Mouse (Mus musculus): Measurements from ENCODE around the gene Tmem262. TPM values are rescaled to one million over a fixed set of nuclear protein-coding genes. Genes with fewer than 3 reads are reported as not detected.

Gene Tmem262
- polyA plus RNA-seq, 1 experiment = 0.21 TPM

DNA sequence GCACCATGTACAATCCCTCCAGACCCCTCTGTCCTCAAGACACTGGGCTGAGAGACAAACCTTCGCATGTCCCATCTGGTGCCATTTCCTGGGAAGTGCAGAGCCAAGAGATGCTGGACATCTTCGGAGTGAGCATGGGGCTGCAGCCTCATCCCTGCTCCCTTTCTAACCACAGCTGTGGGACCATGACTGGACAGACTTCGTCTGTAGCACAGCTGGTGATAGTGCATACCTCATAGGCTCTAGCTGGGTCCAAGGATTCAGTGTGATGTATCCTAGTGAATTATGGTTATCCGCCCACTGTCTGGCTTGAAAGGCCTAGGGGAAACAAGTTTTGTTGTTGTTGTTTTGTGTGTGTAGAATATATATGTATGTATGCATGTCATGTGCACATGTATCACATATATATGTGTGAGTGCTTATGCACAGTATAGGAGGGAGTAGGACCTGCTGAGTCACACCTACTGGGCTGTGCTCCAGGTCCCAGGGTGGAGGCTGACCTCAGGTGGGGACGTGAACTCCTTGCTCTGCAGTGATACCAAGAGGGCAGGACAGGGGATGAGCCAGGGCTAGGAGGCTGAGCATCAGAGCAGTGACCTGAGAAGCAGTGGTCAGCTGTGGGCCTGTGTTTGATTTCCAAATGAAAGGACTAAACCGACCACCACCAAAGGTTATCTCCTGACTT, 22.5 kb downstream of the Tmem262 start:
- no peak for DNase-seq (ENCODE audit: low spot score)

DNA sequence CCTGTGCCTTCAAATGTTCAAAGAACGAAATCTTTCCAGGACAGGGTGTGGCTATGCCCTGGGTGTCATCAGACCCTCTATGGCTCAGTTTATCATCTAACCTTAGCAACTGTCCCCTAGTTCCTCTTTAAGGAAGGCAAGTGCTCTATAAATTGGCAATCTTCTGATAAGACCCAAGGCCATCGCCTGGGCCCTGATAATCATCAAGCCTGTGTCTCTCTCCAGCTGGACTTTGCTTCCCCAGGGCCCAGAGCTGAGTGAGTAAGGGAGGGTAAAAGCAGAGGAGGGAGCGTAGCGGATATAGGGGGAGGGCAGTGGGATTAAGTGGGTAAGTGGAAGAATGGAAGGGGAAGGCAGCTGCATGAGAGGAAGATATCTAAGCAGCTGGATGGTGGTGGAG, 24.6 kb downstream of the Tmem262 start:
- no peak for DNase-seq (ENCODE audit: low spot score)

DNA sequence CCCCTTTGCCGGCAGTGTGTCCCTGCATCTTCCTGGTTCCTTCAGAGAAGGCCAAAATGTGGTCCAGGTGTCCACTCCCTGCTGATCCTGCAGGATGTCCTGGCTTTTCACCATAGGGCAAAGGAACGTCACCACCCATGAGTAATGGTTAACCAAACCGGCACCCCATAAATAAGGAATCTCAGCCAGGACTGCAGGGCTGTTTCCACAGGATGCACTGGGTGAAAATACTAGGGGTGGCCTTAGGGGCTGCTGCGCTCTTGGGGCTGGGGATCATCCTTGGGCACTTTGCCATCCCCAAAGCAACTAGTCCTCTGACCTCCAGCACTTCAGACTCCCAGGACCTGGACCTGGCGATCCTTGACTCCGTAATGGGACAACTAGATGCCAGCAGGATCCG, 25.8 kb downstream of the Tmem262 start, which contains the start of gene Naaladl1:
Gene Naaladl1 (plus strand): TSS at position 197 of the 400 bp plus-strand sequence.
- DNase-seq (ENCODE audit: low spot score) = no peak

DNA sequence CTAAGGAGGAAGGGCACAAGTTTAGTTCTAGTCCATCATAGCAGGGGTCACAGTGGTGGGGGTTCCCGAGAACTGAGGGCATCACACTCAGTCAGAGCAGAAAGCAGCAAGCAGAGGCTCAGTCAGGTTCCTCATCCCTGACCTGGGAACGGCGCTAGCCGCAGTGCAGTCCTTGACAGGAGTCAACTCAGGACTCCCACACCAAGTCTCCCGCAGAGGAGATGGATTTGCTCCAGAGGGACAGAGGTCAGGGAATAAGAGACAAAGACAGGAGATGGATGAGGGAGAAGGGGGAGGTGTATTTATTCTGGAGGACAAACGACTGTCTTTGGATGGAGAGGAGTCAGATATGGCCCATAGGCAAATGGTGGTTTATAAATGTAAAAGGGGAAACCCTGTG, 33.3 kb downstream of the Tmem262 start:
- DNase-seq (ENCODE audit: low spot score) = no peak

DNA sequence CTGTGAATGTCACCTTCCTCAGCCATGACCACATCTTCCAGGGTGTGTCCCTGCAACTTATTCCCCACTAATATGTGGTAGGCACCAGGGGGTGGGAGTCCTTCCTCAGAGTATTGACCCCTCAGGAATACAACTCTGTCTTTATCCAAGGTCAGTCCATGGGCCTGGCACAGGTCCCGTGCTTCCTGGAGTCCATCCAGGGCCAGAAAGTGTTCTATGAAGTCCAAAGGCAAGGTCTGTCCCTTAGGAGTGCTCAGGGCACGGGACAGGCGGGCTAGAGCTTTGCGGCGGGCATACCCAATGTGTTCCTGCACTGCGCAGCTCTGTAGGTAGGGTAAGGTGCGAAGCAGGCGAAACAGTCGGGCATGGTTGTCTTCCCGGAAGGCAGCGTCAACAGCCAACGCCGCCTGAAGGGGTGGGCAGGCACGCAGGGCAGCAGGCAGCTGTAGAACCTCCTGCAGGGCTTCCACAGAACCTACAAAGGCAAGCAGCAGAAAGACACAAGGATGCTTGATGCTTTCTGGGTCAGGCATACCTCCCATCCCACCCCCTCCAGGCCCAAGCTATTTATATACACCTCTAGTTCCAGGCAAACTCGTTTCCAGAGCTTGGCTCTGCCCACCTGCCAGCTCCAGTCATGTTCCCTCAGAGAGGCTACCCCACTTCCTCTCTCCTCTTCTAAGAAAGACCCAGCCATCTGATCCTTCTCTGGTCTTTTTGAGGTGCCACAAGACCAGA, 36.4 kb downstream of the Tmem262 start:
- no peak for DNase-seq (ENCODE audit: low spot score)

DNA sequence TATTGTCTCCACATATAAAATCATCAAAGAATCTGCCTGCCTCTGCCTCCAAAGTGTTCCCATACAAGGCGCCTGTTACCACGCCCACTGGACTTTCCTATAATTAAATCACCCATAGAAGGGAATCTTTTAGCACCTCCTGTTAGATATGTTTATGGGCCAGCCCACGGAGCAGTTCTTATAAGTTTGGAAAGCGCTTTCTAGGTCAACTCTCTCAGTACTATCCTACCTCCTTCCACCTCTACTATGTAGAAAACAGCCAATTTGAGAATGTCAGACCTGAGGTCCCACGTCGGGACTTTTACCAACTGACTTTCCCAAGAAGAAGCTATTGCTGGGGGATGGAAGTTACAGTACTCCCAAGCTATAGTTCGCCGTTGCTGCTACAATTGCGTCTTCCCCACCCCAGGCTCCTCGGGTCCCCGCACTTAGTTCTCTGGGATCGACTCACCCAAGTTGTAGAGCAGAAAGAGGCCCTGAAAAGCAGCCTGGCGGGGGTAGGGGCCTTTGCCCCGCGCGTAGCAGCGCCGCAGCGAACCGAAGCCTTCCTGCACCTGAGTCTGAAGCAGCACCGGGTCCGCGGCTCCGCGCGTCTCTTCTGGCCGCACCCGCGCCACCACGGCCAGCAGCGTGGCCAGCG, 37.6 kb downstream of the Tmem262 start:
- DNase-seq (ENCODE audit: low spot score) = peak; percentile 61

DNA sequence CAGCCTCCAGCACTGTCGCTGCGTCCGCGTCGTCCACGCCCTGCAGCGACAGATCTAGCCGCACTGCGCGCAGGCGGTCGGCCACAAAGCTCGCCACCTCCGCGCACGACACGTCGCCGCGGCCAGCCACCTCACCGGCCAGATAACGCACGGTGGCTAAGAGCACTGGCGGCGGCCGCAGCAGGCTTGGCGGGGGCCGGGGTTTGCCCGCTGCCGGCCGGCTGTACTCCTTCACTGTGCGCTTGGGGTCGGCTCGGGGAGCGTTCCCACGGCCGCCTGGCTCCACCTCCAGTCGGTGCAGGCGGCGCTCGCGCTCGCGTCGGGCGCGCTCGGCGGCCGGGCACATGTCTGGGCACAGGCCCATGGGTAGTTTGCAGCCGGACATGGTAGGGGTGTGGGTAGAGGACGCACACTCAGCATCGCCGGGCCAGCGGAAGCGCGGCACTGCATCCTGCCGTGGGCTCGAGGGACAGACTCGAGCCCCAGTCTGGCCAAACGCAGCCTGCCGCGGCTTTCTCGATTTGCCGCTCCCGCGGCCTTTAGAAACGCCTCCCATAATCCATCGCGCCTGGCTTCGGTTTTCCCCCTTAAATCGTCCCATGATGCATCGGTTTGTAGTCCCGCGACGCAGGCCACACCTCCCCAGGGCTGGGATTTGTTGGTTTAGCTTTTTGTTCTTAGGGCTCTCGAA, 38.3 kb downstream of the Tmem262 start, which contains the start of gene Sac3d1:
Gene Sac3d1 (minus strand): TSS at position 665 of the 691 bp plus-strand sequence.
- peak; percentile 70 for DNase-seq (ENCODE audit: low spot score)

DNA sequence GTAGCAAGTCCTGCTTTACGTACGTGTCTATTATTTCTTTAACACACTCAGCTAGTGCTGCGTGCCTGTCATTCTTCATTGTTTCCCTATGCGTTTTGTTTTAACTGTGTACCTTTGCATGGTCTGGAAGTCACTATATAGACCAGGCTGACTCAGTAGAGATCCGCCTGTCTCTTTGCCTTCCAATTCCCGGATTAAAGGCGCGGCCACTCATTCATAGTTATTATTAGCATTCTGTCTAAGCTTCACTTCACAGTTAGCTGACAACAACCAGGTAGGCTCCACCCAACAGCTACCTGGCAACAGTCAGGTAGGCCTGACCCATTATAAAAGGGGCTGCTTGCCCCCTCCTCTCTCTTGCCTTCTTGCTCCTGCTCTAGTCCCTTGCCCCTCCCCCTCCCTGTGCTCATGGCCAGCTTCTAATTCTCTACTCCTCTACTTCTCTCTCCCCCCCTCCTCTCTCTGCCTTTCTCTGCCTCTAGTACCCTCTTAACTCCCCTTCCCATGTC, 38.9 kb downstream of the Tmem262 start:
- DNase-seq (ENCODE audit: low spot score) = no peak

DNA sequence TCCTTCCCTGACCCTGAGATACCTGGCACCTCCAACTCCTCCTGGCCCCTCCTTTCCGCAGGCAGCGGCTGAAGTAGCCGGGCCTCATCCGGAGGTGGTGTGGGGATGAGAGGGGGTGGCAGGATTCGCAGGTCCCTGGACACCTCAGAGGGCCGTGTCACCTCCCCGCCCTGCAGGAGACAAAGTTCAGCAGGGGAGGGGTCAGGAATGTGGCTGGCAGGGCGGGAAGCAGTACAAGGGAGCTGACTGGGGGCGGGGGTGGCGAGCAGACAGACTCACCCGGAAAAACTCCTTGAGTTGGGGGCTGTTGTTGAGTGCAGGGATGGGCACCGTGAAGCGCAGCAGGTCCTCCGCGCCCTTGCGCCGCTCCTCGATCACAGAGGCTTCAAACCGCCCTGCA, 41.9 kb downstream of the Tmem262 start:
- DNase-seq (ENCODE audit: low spot score) = no peak

GRCm38 (mm10) chr19:6123330-6123729, 43.5 kb downstream of the Tmem262 start:
- no peak for DNase-seq (ENCODE audit: low spot score)

DNA sequence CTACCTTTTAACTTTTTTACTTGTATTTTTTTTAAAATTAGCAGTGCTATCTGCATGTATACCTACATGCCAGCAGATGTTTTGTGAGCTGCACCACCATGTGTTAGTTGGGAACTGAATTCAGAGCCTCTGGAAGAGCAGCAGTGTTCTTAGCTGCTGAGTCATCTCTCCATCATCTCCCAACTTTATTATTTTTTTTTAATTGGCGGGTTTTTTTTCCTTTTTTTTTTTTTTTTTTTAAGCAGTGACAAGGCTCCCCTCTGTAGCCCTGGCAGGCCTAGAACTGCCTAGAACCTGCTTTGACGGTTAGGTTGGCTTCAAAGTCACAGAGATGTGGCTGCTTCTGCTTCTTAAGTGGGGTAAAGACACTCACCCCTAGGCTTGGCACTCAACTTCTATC, 45.1 kb downstream of the Tmem262 start:
- DNase-seq (ENCODE audit: low spot score) = no peak

- DNase-seq (ENCODE audit: low spot score) = no peak
Observed at GRCm38 (mm10) chr19:6126289-6126688, 46.5 kb downstream of the Tmem262 start.

DNA sequence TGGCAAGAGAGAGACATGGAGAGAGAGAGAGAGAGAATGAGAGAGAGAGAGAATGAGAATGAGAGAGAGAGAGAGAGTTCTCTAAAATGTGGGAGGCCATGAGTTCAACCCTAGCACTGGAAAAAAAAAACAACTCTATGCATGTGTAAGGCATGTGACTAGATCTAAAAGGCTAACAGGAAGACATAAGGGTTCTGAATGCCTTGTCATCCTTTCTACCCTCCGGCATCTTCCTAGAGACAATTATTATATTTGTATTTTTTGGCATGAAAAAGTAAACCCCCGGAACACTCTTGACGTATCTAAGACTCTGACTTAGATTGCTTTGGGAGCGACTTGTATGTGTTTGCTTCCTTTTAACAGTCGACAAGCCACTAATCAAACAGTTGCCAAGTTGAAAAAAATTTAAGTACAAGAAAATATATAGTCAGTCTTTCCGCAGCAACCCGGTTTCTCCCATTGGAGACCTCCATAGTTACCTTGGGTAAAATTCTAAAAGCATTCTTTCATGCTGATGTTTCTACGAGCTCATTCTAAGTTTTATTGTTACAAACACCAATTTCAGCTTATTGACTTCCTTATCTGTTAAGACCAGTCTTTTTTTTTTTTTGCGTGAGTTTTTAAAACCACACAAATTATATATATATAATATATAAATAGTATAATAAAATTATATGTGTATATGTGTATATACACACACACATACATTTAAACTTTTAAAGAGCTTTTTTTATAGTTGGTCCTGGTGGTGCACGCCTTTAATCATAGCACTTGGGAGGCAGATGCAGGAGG, 47.2 kb downstream of the Tmem262 start:
- DNase-seq (ENCODE audit: low spot score) = no peak

GRCm38 (mm10) chr19:6127760-6128341, 48.0 kb downstream of the Tmem262 start, which contains the start of gene Snx15:
TSS of gene Snx15 (minus strand) at chr19:6128304.
- DNase-seq (ENCODE audit: low spot score) = peak; percentile 85

Other genes starting within 250 kb of the Tmem262 start
- gene Frmd8, start 204.8 kb upstream of the Tmem262 start, polyA plus RNA-seq (2012; rRNA removed) = 20.7 and 21.6 TPM in 2 replicates
- gene Slc25a45, start 202.2 kb upstream of the Tmem262 start, polyA plus RNA-seq (2012; rRNA removed) = 19.2 and 25.1 TPM in 2 replicates
- gene Tigd3, start 185.9 kb upstream of the Tmem262 start, polyA plus RNA-seq (2012; rRNA removed) = 0.69 and 0.87 TPM in 2 replicates
- gene Dpf2, start 167.0 kb upstream of the Tmem262 start, polyA plus RNA-seq (2012; rRNA removed) = 87.5 and 102 TPM in 2 replicates
- gene Cdc42ep2, start 155.2 kb upstream of the Tmem262 start, polyA plus RNA-seq (2012; rRNA removed) = 22.9 and 26.2 TPM in 2 replicates
- gene Pola2, start 115.8 kb upstream of the Tmem262 start, polyA plus RNA-seq (2012; rRNA removed) = 32.8 and 41.0 TPM in 2 replicates
- gene Slc22a20, start 93.9 kb upstream of the Tmem262 start, polyA plus RNA-seq (2012; rRNA removed) = 0.12 and 0.21 TPM in 2 replicates
- 116 and 118 TPM in 2 replicates for gene Capn1, start 64.1 kb upstream of the Tmem262 start, polyA plus RNA-seq (2012; rRNA removed)
- 15.5 and 24.1 TPM in 2 replicates for gene Syvn1, start 33.5 kb upstream of the Tmem262 start, polyA plus RNA-seq (2012; rRNA removed)
- gene Mrpl49, start 22.2 kb upstream of the Tmem262 start, polyA plus RNA-seq (2012; rRNA removed) = 32.4 and 33.5 TPM in 2 replicates
- gene Fau, start 22.2 kb upstream of the Tmem262 start, polyA plus RNA-seq (2012; rRNA removed) = 1,752 and 1,769 TPM in 2 replicates
- gene Znhit2, start 18.8 kb upstream of the Tmem262 start, polyA plus RNA-seq (2012; rRNA removed) = 25.8 and 26.8 TPM in 2 replicates
- 24.1 and 33.2 TPM in 2 replicates for gene Tm7sf2, start 11.7 kb upstream of the Tmem262 start, polyA plus RNA-seq (2012; rRNA removed)
- 62.5 and 70.8 TPM in 2 replicates for gene Vps51, start 2.8 kb upstream of the Tmem262 start, polyA plus RNA-seq (2012; rRNA removed)
- gene Gm28374, start 2.2 kb downstream of the Tmem262 start, polyA plus RNA-seq (2012; rRNA removed) = 0.31 and 0.55 TPM in 2 replicates
- 68.5 and 81.2 TPM in 2 replicates for gene Zfpl1, start 4.9 kb downstream of the Tmem262 start, polyA plus RNA-seq (2012; rRNA removed)
- 0.83 and 1.4 TPM in 2 replicates for gene Cdca5, start 5.0 kb downstream of the Tmem262 start, polyA plus RNA-seq (2012; rRNA removed)
- gene AC131692.1, start 14.4 kb downstream of the Tmem262 start, polyA plus RNA-seq (2012; rRNA removed) = 0.14 TPM in 1 of 2 replicates, not detected in the other
- gene Naaladl1, start 25.7 kb downstream of the Tmem262 start, polyA plus RNA-seq (2012; rRNA removed) = 0.06 and 0.13 TPM in 2 replicates
- gene Sac3d1, start 38.6 kb downstream of the Tmem262 start, polyA plus RNA-seq (2012; rRNA removed) = 14.0 and 16.8 TPM in 2 replicates
- gene Snx15, start 48.3 kb downstream of the Tmem262 start, polyA plus RNA-seq (2012; rRNA removed) = 27.7 and 32.6 TPM in 2 replicates
- 5.1 and 9.2 TPM in 2 replicates for gene Batf2, start 61.0 kb downstream of the Tmem262 start, polyA plus RNA-seq (2012; rRNA removed)
- gene Arl2, start 61.5 kb downstream of the Tmem262 start, polyA plus RNA-seq (2012; rRNA removed) = 76.9 and 87.5 TPM in 2 replicates
- gene Majin, start 104.4 kb downstream of the Tmem262 start, polyA plus RNA-seq (2012; rRNA removed) = 0.52 and 0.60 TPM in 2 replicates
- 0.31 and 0.83 TPM in 2 replicates for gene Gpha2, start 146.3 kb downstream of the Tmem262 start, polyA plus RNA-seq (2012; rRNA removed)
- gene Ppp2r5b, start 155.8 kb downstream of the Tmem262 start, polyA plus RNA-seq (2012; rRNA removed) = 31.0 and 38.3 TPM in 2 replicates
- gene Atg2a, start 161.6 kb downstream of the Tmem262 start, polyA plus RNA-seq (2012; rRNA removed) = 11.4 and 15.7 TPM in 2 replicates
- 73.6 and 86.5 TPM in 2 replicates for gene Ehd1, start 196.7 kb downstream of the Tmem262 start, polyA plus RNA-seq (2012; rRNA removed)
- gene Cdc42bpg, start 226.4 kb downstream of the Tmem262 start, polyA plus RNA-seq (2012; rRNA removed) = 22.7 and 27.0 TPM in 2 replicates

All from urinary bladder, adult 2 months (tissue).